Mouse (Mus musculus): ENCODE data around the gene Rag1. TPM values are rescaled to one million over a fixed set of nuclear protein-coding genes. Genes with fewer than 3 reads are reported as not detected.

Gene Rag1
- polyA plus RNA-seq, 1 experiment from 2014 or later = 0.09 TPM

DNA sequence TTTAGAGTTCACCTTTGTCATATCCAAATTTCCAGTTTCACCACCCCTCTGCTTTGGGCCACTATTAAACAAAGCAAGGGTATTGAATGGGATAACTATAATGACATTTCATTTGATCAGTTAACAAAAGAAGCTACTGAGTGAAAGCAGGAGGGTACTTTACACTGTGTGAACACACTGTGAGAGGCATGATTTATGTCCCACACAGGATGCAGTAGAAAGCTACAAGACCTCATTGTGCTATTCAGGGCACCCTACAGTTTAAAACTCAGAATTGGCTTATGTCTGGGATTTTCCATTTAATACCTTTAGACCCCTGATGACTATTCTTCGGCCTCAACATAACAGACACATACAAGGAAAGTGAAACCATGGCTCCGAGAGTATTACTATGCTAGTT is 26.3 kb downstream of the Rag1 start:
- H3K4me1 ChIP-seq (ENCODE audit: control insufficient read depth, insufficient read depth, low read depth, low read length) = no peaks in the 10 kb centered on the region
- no peaks in the 10 kb centered on the region for H3K36me3 ChIP-seq (ENCODE audit: control insufficient read depth, insufficient read depth, low read length)
- H3K4me3 ChIP-seq (ENCODE audit: low read length) = no peak overlapping the region
- H3K27ac ChIP-seq (ENCODE audit: low read depth, low read length) = no peak overlapping the region
- 47% methylated on average over 2 of the region's 2 CpGs for WGBS
- H3K9me3 ChIP-seq (ENCODE audit: control insufficient read depth, low read length) = no peaks in the 10 kb centered on the region
- no peak overlapping the region for H3K4me2 ChIP-seq (ENCODE audit: low read length)
- no peak for ATAC-seq
- no peaks in the 10 kb centered on the region for H3K27me3 ChIP-seq (replicated peaks; ENCODE audit: control insufficient read depth, insufficient read depth, low read length)
- H3K9ac ChIP-seq (ENCODE audit: low read depth, low read length) = no peak overlapping the region

DNA sequence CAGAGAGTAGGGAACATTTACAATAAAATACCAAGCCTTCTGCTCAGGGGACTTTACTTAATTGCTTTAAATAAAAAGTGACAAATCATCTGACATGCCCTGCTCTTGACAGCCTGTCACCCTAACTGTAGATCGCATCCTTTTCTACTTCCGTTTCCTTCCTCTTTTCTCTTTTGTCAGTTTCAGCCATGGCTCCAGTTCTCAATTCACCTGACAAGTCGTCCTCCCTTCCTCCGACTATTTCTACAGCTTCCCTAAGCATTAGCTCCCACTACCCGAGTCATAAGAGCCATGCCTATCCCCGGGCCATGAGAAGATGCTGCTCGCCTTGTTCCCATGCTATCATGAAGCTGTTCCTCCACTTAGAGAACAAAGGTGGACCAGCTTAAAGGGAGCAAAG is 27.7 kb downstream of the Rag1 start:
- Histone ChIP-seq H3K4me1 (ENCODE audit: control insufficient read depth, insufficient read depth, low read depth, low read length) (no peaks in the 10 kb centered on the region), H3K9me3 (ENCODE audit: control insufficient read depth, low read length) (no peaks in the 10 kb centered on the region), H3K4me2 (ENCODE audit: low read length) (no peak overlapping the region), H3K4me3 (ENCODE audit: low read length) (no peak overlapping the region), H3K9ac (ENCODE audit: low read depth, low read length) (no peak overlapping the region), H3K36me3 (ENCODE audit: control insufficient read depth, insufficient read depth, low read length) (no peaks in the 10 kb centered on the region), H3K27ac (ENCODE audit: low read depth, low read length) (no peak overlapping the region), H3K27me3 (replicated peaks; ENCODE audit: control insufficient read depth, insufficient read depth, low read length) (no peaks in the 10 kb centered on the region)
- ATAC-seq = no peak
- WGBS = 74% methylated on average over 7 of the region's 7 CpGs

DNA sequence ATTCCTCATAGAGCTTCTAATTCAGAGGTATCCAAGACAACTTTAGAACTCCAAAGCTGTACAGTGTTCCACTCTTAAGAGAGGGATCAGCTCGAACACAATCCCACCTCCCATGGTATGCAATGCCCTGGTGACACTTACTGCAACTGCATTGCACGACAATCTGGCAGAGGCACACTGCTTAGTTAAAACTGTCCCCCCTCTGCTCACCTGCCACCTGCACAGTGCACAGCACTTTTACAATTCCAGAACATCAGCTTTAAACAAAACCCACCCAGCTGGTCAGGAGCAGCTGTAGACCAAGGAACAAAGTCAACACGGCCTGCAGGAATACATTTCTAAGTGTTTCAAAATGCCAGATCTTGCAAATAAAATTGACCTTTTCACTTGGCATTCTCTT is 28.4 kb downstream of the Rag1 start:
- no peak overlapping the region for H3K27ac ChIP-seq (ENCODE audit: low read depth, low read length)
- H3K9ac ChIP-seq (ENCODE audit: low read depth, low read length) = no peak overlapping the region
- no peak overlapping the region for H3K4me2 ChIP-seq (ENCODE audit: low read length)
- no peaks in the 10 kb centered on the region for H3K27me3 ChIP-seq (replicated peaks; ENCODE audit: control insufficient read depth, insufficient read depth, low read length)
- H3K36me3 ChIP-seq (ENCODE audit: control insufficient read depth, insufficient read depth, low read length) = no peaks in the 10 kb centered on the region
- no peaks in the 10 kb centered on the region for H3K4me1 ChIP-seq (ENCODE audit: control insufficient read depth, insufficient read depth, low read depth, low read length)
- no peak overlapping the region for H3K4me3 ChIP-seq (ENCODE audit: low read length)
- ATAC-seq = no peak
- H3K9me3 ChIP-seq (ENCODE audit: control insufficient read depth, low read length) = no peaks in the 10 kb centered on the region
- 78% methylated on average over 3 of the region's 3 CpGs for WGBS

DNA sequence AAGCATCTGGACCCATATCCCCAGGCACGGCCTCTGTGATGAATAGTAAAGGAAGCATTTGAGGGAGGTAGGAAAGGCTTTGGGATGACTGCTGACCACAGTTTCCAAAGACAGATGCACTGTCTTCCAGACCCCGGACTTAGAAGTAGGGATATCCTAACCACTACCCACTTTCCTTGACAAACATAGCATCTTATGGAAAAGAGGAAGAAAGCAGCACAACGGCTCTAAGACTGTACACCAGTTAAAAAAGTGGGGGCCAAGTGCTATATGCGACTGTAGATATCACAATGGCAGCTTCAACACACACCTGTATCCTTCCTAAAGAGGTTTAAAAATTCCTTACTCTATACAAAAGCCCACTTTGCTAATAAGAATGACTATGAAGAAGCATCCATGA is 30.9 kb downstream of the Rag1 start:
- Histone ChIP-seq H3K4me3 (ENCODE audit: low read length) (no peak overlapping the region), H3K9ac (ENCODE audit: low read depth, low read length) (no peak overlapping the region), H3K27me3 (replicated peaks; ENCODE audit: control insufficient read depth, insufficient read depth, low read length) (no peaks in the 10 kb centered on the region), H3K4me1 (ENCODE audit: control insufficient read depth, insufficient read depth, low read depth, low read length) (no peaks in the 10 kb centered on the region), H3K9me3 (ENCODE audit: control insufficient read depth, low read length) (no peaks in the 10 kb centered on the region), H3K27ac (ENCODE audit: low read depth, low read length) (no peak overlapping the region), H3K4me2 (ENCODE audit: low read length) (no peak overlapping the region), H3K36me3 (ENCODE audit: control insufficient read depth, insufficient read depth, low read length) (no peaks in the 10 kb centered on the region)
- no peak for ATAC-seq
- WGBS = 86% methylated on average over 4 of the region's 4 CpGs

DNA sequence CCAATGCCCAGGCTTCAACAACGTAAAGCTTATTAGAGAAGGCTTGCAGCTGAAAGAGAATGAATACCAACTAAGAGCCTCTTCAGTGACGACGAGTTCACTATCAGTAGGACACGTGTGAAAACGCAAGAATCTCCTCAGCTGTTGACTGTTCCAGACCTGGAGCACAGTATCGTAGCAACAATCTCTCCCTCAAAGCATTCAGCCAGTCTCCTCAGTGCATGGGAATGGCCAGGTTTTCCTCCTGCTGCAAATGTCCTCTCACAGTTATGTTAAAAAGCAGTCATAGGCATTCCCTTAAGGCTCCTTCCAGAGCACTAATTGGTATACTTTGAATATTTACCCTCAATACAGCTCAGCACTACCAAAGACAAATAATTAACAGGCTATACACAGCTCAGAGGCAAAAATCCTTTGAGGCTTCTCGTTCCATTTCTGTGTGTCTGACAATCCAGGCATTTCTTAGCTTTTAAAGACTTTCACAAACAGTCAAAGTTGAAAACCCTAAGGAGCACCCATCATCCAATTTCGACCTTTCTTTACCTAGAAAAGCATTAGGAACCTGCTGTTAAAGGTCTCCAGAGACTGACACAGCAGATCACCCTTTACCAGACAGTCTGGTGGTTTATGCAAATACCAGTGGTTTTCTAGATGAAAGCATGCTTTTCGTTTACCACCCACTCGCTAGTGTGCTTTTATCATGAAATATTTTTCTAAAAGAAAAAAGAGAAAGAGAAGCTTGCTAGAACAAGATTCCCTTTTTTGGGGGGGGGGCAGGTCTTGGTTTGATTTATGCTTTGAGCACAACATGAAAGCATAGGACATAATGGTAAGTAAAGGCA is 33.6 kb downstream of the Rag1 start:
- Histone ChIP-seq H3K36me3 (ENCODE audit: control insufficient read depth, insufficient read depth, low read length) (no peaks in the 10 kb centered on the region), H3K4me1 (ENCODE audit: control insufficient read depth, insufficient read depth, low read depth, low read length) (no peaks in the 10 kb centered on the region), H3K27me3 (replicated peaks; ENCODE audit: control insufficient read depth, insufficient read depth, low read length) (no peaks in the 10 kb centered on the region), H3K4me3 (ENCODE audit: low read length) (no peak overlapping the region), H3K27ac (ENCODE audit: low read depth, low read length) (no peak overlapping the region), H3K4me2 (ENCODE audit: low read length) (no peak overlapping the region), H3K9me3 (ENCODE audit: control insufficient read depth, low read length) (no peaks in the 10 kb centered on the region), H3K9ac (ENCODE audit: low read depth, low read length) (no peak overlapping the region)
- 69% methylated on average over 10 of the region's 10 CpGs for WGBS
- peak; percentile 48; the same call in 1 of the 2 replicates for ATAC-seq

DNA sequence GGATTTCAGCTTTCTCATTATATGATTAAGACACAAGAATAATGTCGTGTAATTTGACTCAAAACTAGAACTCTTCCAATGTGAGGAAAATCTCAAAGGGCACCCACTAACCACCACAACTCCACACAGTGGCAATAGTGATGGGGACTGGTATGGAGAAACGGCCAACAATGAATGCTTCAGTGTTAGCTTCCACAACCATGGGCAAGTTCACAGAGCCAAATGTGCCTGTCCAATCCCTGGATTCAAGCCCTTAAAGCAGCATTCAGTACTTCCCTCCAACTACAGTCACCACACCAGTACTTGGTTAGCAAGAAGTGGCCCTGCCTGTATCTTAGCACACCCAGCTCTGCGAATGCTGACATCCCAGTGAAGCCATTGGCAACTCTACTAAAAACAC is 38.4 kb downstream of the Rag1 start:
- Histone ChIP-seq H3K4me3 (ENCODE audit: low read length) (no peak overlapping the region), H3K9me3 (ENCODE audit: control insufficient read depth, low read length) (no peaks in the 10 kb centered on the region), H3K4me2 (ENCODE audit: low read length) (no peak overlapping the region), H3K36me3 (ENCODE audit: control insufficient read depth, insufficient read depth, low read length) (no peaks in the 10 kb centered on the region), H3K9ac (ENCODE audit: low read depth, low read length) (no peak overlapping the region), H3K27ac (ENCODE audit: low read depth, low read length) (no peak overlapping the region), H3K27me3 (replicated peaks; ENCODE audit: control insufficient read depth, insufficient read depth, low read length) (no peaks in the 10 kb centered on the region), H3K4me1 (ENCODE audit: control insufficient read depth, insufficient read depth, low read depth, low read length) (no peaks in the 10 kb centered on the region)
- ATAC-seq = no peak
- 91% methylated on average over 3 of the region's 3 CpGs for WGBS

DNA sequence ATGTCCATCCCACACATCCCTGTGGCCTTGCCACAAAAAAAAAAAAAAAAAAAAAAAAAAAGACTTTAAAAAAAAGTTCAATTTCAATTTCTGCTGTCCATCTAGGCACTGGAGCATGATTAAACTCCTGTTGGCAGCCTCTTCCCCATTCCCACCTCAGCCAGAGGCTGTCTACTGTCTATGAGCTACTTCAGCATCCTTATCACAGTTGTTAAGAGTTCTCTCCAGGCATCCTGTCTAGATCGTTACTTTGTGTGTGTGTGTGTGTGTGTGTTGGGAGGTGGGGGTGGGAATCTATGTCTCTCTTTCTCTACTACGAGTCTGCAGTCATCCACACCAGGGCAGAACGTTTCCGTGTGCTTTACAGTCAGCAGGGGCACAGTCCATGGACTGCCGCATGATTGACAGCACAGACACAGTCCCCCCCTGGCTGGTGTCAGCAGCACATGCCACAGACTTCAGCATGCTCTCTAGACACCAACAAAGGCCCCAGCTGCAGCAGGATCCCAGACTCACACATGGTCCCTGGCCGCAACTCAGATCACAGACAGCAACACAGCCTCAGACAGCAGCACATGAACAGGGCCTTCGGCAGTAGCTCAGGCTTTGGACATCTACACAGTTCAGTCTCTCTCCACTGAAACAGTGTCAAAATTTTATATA is 40.9 kb downstream of the Rag1 start:
- Histone ChIP-seq H3K36me3 (ENCODE audit: control insufficient read depth, insufficient read depth, low read length) (no peaks in the 10 kb centered on the region), H3K27ac (ENCODE audit: low read depth, low read length) (no peak overlapping the region), H3K27me3 (replicated peaks; ENCODE audit: control insufficient read depth, insufficient read depth, low read length) (no peaks in the 10 kb centered on the region), H3K4me3 (ENCODE audit: low read length) (no peak overlapping the region), H3K4me2 (ENCODE audit: low read length) (no peak overlapping the region), H3K4me1 (ENCODE audit: control insufficient read depth, insufficient read depth, low read depth, low read length) (no peaks in the 10 kb centered on the region), H3K9ac (ENCODE audit: low read depth, low read length) (no peak overlapping the region), H3K9me3 (ENCODE audit: control insufficient read depth, low read length) (no peaks in the 10 kb centered on the region)
- WGBS = 37% methylated on average over 7 of the region's 7 CpGs
- ATAC-seq = peak; percentile 89

DNA sequence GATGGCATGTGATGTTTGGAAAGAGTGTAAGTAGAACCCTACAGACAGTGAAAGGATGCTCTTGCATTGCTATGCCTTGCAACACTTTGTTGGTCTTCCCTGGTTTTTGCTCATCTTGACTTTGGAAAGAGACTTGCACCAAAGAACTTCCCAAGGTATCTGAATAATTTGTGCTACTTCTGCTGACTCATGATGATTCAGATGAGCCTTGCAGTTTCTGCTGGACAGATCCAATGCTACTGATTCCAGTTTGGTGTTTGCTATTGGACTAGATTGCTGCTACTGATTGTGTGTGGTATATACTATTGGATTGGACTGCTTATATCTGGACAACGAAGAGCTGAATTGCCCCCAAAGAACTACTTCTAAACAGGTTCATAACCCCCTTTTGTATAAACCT is 46.2 kb downstream of the Rag1 start:
- Histone ChIP-seq H3K4me3 (ENCODE audit: low read length) (no peak overlapping the region), H3K9ac (ENCODE audit: low read depth, low read length) (no peak overlapping the region), H3K4me2 (ENCODE audit: low read length) (no peak overlapping the region), H3K36me3 (ENCODE audit: control insufficient read depth, insufficient read depth, low read length) (no peaks in the 10 kb centered on the region), H3K27ac (ENCODE audit: low read depth, low read length) (no peak overlapping the region), H3K27me3 (replicated peaks; ENCODE audit: control insufficient read depth, insufficient read depth, low read length) (no peaks in the 10 kb centered on the region), H3K9me3 (ENCODE audit: control insufficient read depth, low read length) (no peaks in the 10 kb centered on the region), H3K4me1 (ENCODE audit: control insufficient read depth, insufficient read depth, low read depth, low read length) (peaks cover 8% of the 10 kb centered on the region)
- ATAC-seq = no peak
- WGBS = 92% methylated on average over 1 of the region's 1 CpGs

DNA sequence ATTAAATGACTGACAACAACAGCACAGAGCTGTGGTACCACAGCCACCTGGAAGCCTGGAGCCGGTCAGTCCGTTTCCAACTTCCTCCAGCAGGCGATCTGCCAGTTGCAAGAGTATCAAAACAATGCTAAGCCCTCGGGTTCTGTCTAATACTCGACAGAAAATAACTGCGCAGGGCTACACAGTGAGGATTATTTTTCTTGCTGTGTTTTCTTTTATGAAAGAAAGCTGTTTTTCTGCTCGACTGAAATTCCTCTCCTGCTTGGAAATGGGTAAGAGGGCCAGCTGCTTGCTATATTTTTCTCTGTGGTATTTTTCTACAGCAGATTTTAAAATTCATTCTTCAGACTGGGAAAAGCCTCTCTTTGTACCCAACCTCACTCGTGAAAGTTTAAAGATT is 48.6 kb downstream of the Rag1 start:
- Histone ChIP-seq H3K27ac (ENCODE audit: low read depth, low read length) (no peak overlapping the region), H3K9ac (ENCODE audit: low read depth, low read length) (no peak overlapping the region), H3K36me3 (ENCODE audit: control insufficient read depth, insufficient read depth, low read length) (no peaks in the 10 kb centered on the region), H3K4me1 (ENCODE audit: control insufficient read depth, insufficient read depth, low read depth, low read length) (peaks cover 8% of the 10 kb centered on the region), H3K9me3 (ENCODE audit: control insufficient read depth, low read length) (no peaks in the 10 kb centered on the region), H3K4me3 (ENCODE audit: low read length) (no peak overlapping the region), H3K4me2 (ENCODE audit: low read length) (no peak overlapping the region), H3K27me3 (replicated peaks; ENCODE audit: control insufficient read depth, insufficient read depth, low read length) (no peaks in the 10 kb centered on the region)
- WGBS = 18% methylated on average over 8 of the region's 8 CpGs
- 0 out of 2 replicates have a peak, but pooled peaks have one; percentile 51 for ATAC-seq
